13 mouse cellular contexts compared by ENCODE assay signal in genomic region chr8:103019121-103019520, GRCm38 (mm10).
DNase-seq lines count a peak whose midpoint lies in the region; ATAC-seq and TF ChIP-seq lines count a peak whose summit lies in the region.
"Had no signal": no experiment of that assay in that cellular context is flagged by ENCODE, and none has a peak within 500 bp of the region (broad histone marks: within the 10 kb centered on the region; RNA-seq: fewer than 3 reads in every experiment).

No protein-coding gene starts in this region.

- H3K9me3 ChIP-seq in embryonic facial prominence, embryonic 14.5 days (ENCODE audit: control insufficient read depth, low read length) = no peaks in the 10 kb centered on the region
- no peaks in the 10 kb centered on the region for H3K9me3 ChIP-seq in embryonic facial prominence, embryonic 10.5 days
- no peaks in the 10 kb centered on the region for H3K9me3 ChIP-seq in stomach, postnatal 0 days (ENCODE audit: control insufficient read depth, low read length)
- H3K9me3 ChIP-seq: hindbrain, embryonic 15.5 days; liver, embryonic 13.5 days had no signal

- no peak for TF ChIP-seq POLR2A in lung, adult 2 months (IDR thresholded peaks at IDR 0.05; ENCODE audit: borderline replicate concordance, extremely low read depth, low read depth, low read length)

- peak; percentile 6 for DNase-seq in embryonic facial prominence, embryonic 14.5 days (ENCODE audit: low spot score)
- DNase-seq in embryonic facial prominence, embryonic 10.5 days (ENCODE audit: low spot score) = no peak
- peak; percentile 4 to 10 for DNase-seq in lung, adult 18-20 months
- DNase-seq in lung, adult 2 months = no peak
- DNase-seq in kidney, postnatal 10 days = peak; percentile 40
- DNase-seq in stomach, postnatal 0 days (ENCODE audit: low spot score) = peak; percentile 13
- DNase-seq in MN1 (ENCODE audit: low spot score) = no peak
- DNase-seq: liver, embryonic 13.5 days; thymus, postnatal 25 days had no signal

- no peak overlapping the region for H3K4me2 ChIP-seq in embryonic facial prominence, embryonic 14.5 days (ENCODE audit: low read depth, low read length)
- 0 out of 2 replicates have a peak overlapping the region, but pooled peaks have one; percentile 9 for H3K4me2 ChIP-seq in stomach, postnatal 0 days (replicated peaks; ENCODE audit: low read depth)
- H3K4me2 ChIP-seq: hindbrain, embryonic 15.5 days; liver, embryonic 13.5 days had no signal

- no peaks in the 10 kb centered on the region for H3K27me3 ChIP-seq in embryonic facial prominence, embryonic 14.5 days (replicated peaks; ENCODE audit: control insufficient read depth, insufficient read depth, low read length)
- H3K27me3 ChIP-seq in embryonic facial prominence, embryonic 10.5 days (replicated peaks; ENCODE audit: low read depth, poor library complexity, severe bottlenecking) = no peaks in the 10 kb centered on the region
- no peaks in the 10 kb centered on the region for H3K27me3 ChIP-seq in stomach, postnatal 0 days (ENCODE audit: control insufficient read depth, insufficient read depth, low read length)
- H3K27me3 ChIP-seq: hindbrain, embryonic 15.5 days; liver, embryonic 13.5 days had no signal

- 71% methylated on average over 4 of the region's 4 CpGs for WGBS in embryonic facial prominence, embryonic 14.5 days
- WGBS in embryonic facial prominence, embryonic 10.5 days = 77% methylated on average over 4 of the region's 4 CpGs
- WGBS in lung, adult 2 months = 38% methylated on average over 4 of the region's 4 CpGs
- WGBS in stomach, postnatal 0 days = 34% methylated on average over 4 of the region's 4 CpGs

- H3K9ac ChIP-seq in embryonic facial prominence, embryonic 14.5 days (ENCODE audit: low read depth, low read length) = no peak overlapping the region
- no peak overlapping the region for H3K9ac ChIP-seq in stomach, postnatal 0 days (ENCODE audit: low read length)
- H3K9ac ChIP-seq: hindbrain, embryonic 15.5 days; liver, embryonic 13.5 days had no signal

- no peak for TF ChIP-seq CTCF in lung, adult 2 months (IDR thresholded peaks at IDR 0.05; ENCODE audit: insufficient read depth, low read length)
- no peak for TF ChIP-seq CTCF in stomach, postnatal 0 days (IDR thresholded peaks at IDR 0.05; ENCODE audit: low read depth)

- no peak overlapping the region for H3K27ac ChIP-seq in embryonic facial prominence, embryonic 14.5 days (replicated peaks; ENCODE audit: low read depth, low read length)
- H3K27ac ChIP-seq in embryonic facial prominence, embryonic 10.5 days (replicated peaks) = no peak overlapping the region
- H3K27ac ChIP-seq in stomach, postnatal 0 days (replicated peaks) = no peak overlapping the region
- H3K27ac ChIP-seq: hindbrain, embryonic 15.5 days; liver, embryonic 13.5 days had no signal

- H3K4me1 ChIP-seq in embryonic facial prominence, embryonic 14.5 days (ENCODE audit: control insufficient read depth, insufficient read depth, low read length) = no peaks in the 10 kb centered on the region
- H3K4me1 ChIP-seq in embryonic facial prominence, embryonic 10.5 days = peaks cover 5% of the 10 kb centered on the region
- no peaks in the 10 kb centered on the region for H3K4me1 ChIP-seq in lung, adult 2 months (ENCODE audit: control insufficient read depth, insufficient read depth, low read length)
- no peaks in the 10 kb centered on the region for H3K4me1 ChIP-seq in stomach, postnatal 0 days (replicated peaks; ENCODE audit: control insufficient read depth, insufficient read depth)
- H3K4me1 ChIP-seq: hindbrain, embryonic 15.5 days; liver, embryonic 13.5 days had no signal

- H3K36me3 ChIP-seq in embryonic facial prominence, embryonic 14.5 days (ENCODE audit: control insufficient read depth, insufficient read depth, low read length) = no peaks in the 10 kb centered on the region
- no peaks in the 10 kb centered on the region for H3K36me3 ChIP-seq in embryonic facial prominence, embryonic 10.5 days (replicated peaks)
- no peaks in the 10 kb centered on the region for H3K36me3 ChIP-seq in stomach, postnatal 0 days (ENCODE audit: control insufficient read depth, insufficient read depth, low read length)
- H3K36me3 ChIP-seq: hindbrain, embryonic 15.5 days; liver, embryonic 13.5 days had no signal

- no peak overlapping the region for H3K4me3 ChIP-seq in embryonic facial prominence, embryonic 14.5 days (ENCODE audit: low read depth, low read length)
- H3K4me3 ChIP-seq in embryonic facial prominence, embryonic 10.5 days = no peak overlapping the region
- no peak overlapping the region for H3K4me3 ChIP-seq in lung, adult 2 months (replicated peaks; ENCODE audit: extremely low read depth, low read depth, low read length)
- no peak overlapping the region for H3K4me3 ChIP-seq in stomach, postnatal 0 days (ENCODE audit: low read depth, low read length)
- H3K4me3 ChIP-seq: erythroblast, embryonic 14.5 days; hindbrain, embryonic 15.5 days; liver, embryonic 13.5 days had no signal

- TF ChIP-seq EP300 in stomach, postnatal 0 days (optimal IDR thresholded peaks at IDR 0.05) = no peak

- ATAC-seq in embryonic facial prominence, embryonic 14.5 days (ENCODE audit: low read depth) = no peak
- no peak for ATAC-seq in stomach, postnatal 0 days (ENCODE audit: low FRiP score, low TSS enrichment)
- no peak for ATAC-seq in erythroblast, adult 5-6 weeks (replicated peaks; ENCODE audit: low FRiP score, poor library complexity, severe bottlenecking)
- ATAC-seq: CD4-positive, CD25-positive, alpha-beta regulatory T cell, adult 4 months had no signal

Comparison
In these comparisons a context has a peak if more than half of its experiments do, and no peak if none do; other contexts are left out.
1. DNase-seq: peak in embryonic facial prominence, embryonic 14.5 days (single experiment), lung, adult 18-20 months (2 of 2), kidney, postnatal 10 days (single experiment) and stomach, postnatal 0 days (single experiment); none in embryonic facial prominence, embryonic 10.5 days (single experiment), lung, adult 2 months (single experiment) and MN1 (single experiment).